Mouse (Mus musculus) heart, postnatal 0 days (tissue): ENCODE data around the gene Tcea3. TPM values are rescaled to one million over a fixed set of nuclear protein-coding genes. Genes with fewer than 3 reads are reported as not detected.

Experiments
- ATAC-seq: fragments of 200-750 bp; cut with Nextera tagmentation; 2 replicates; pipeline ENCODE4 v1.8.0; 2017; ENCODE audit warnings: low read depth, moderate number of reproducible peaks, moderate library complexity; ENCODE audit not compliant: insufficient read depth
- DNase-seq: peaks from one replicate; pipeline ENCODE4 v3.0.0-alpha.2; 2016; ENCODE audit warnings: low spot score
- H3K27ac ChIP-seq: fragments of 300-500 bp; sonication (generic); 2 replicates; pipeline ENCODE4 v1.5.1; 2014; ENCODE audit warnings: low read depth, mild to moderate bottlenecking
- H3K27me3 ChIP-seq: fragments of 300-500 bp; sonication (generic); 2 replicates; pipeline ENCODE4 v1.6.1; 2014; ENCODE audit warnings: low read length, mixed read lengths; ENCODE audit not compliant: control insufficient read depth, insufficient read depth
- H3K36me3 ChIP-seq: fragments of 300-500 bp; sonication (generic); replicated peaks from 2 replicates; pipeline ENCODE4 v1.6.1; 2014; ENCODE audit warnings: low read length, mixed read lengths; ENCODE audit not compliant: control insufficient read depth, insufficient read depth
- H3K4me1 ChIP-seq: fragments of 300-500 bp; sonication (generic); 2 replicates; pipeline ENCODE4 v1.6.1; 2014; ENCODE audit warnings: antibody characterized with exemption; ENCODE audit not compliant: control insufficient read depth, insufficient read depth
- H3K4me2 ChIP-seq: fragments of 300-500 bp; sonication (generic); 2 replicates; pipeline ENCODE4 v1.6.1; 2014; ENCODE audit warnings: low read depth, mild to moderate bottlenecking, low read length, moderate library complexity
- H3K4me3 ChIP-seq: fragments of 300-500 bp; sonication (generic); 2 replicates; pipeline ENCODE4 v1.5.1; 2014; ENCODE audit warnings: low read depth, low read length
- H3K9ac ChIP-seq: fragments of 300-500 bp; sonication (generic); replicated peaks from 2 replicates; pipeline ENCODE4 v1.6.1; 2014; ENCODE audit warnings: low read depth, low read length, mixed read lengths
- H3K9me3 ChIP-seq: fragments of 300-500 bp; sonication (generic); replicated peaks from 2 replicates; pipeline ENCODE4 v1.6.1; 2016; ENCODE audit warnings: low read length; ENCODE audit not compliant: control insufficient read depth
- CTCF ChIP-seq: IDR thresholded peaks from 2 replicates; pipeline ENCODE4 v1.5.1; 2016; ENCODE audit warnings: antibody characterized with exemption, control low read depth, low read depth
- EP300 ChIP-seq: IDR thresholded peaks from 2 replicates; pipeline ENCODE4 v1.6.1; 2016; ENCODE audit warnings: antibody characterized with exemption, low read depth
- WGBS: fragments of 180-500 bp; shearing (Covaris S2); extraction: QIAGEN DNeasy Blood & Tissue Kit; methylation state at CpG from one replicate; pipeline ENCODE4 v1.1.7; 2014; 5-methylcytosine and 5-hydroxymethylcytosine counted together
- polyA plus RNA-seq: library from polyadenylated mRNA; unstranded; fragments of >200 nt; fragmentation: Nextera tagmentation; extraction: Ambion mirVana; gene quantifications from 2 replicates; pipeline ENCODE4 v1.2.1, GENCODE M21; 2015
- total RNA-seq: library from RNA; depleted of rRNA; stranded (reverse); fragments of >200 nt; gene quantifications from 2 replicates; pipeline ENCODE4 v1.2.3, GENCODE M21; 2014; ENCODE audit warnings: low replicate concordance

Tcea3 gene
- total and polyA plus RNA-seq, 2 experiments from 2014 or later: 36.6 to 103 TPM

GRCm38 (mm10) chr4:136282621-136283480, 35.3 kb downstream of the Tcea3 start:
- H3K36me3 ChIP-seq: peaks cover 9% of the 10 kb centered on the region
- H3K27me3 ChIP-seq: no peaks in the 10 kb centered on the region
- DNase-seq (peak; percentile 43), ATAC-seq (no peak)
- H3K27ac ChIP-seq: peak overlapping the region; percentile 98
- H3K4me2 ChIP-seq: peak overlapping the region; percentile 24; the same call in 1 of the 2 replicates
- TF ChIP-seq CTCF (no peak), EP300 (no peak)
- H3K4me3 ChIP-seq: no peak overlapping the region
- 47% methylated on average over 10 of the region's 10 CpGs for WGBS
- H3K9ac ChIP-seq: peak overlapping the region; percentile 46; the same call in 1 of the 2 replicates
- peaks cover 22% of the 10 kb centered on the region for H3K4me1 ChIP-seq
- H3K9me3 ChIP-seq: no peaks in the 10 kb centered on the region

- Histone ChIP-seq H3K9me3 (no peaks in the 10 kb centered on the region), H3K4me1 (peaks cover 22% of the 10 kb centered on the region), H3K27me3 (no peaks in the 10 kb centered on the region), H3K36me3 (peaks cover 18% of the 10 kb centered on the region), H3K27ac (peak overlapping the region; percentile 98), H3K4me3 (no peak overlapping the region), H3K9ac (no peak overlapping the region), H3K4me2 (peak overlapping the region; percentile 61)
- ATAC-seq: no peak
- WGBS: 36% methylated on average over 2 of the region's 2 CpGs
- TF ChIP-seq EP300 (no peak), CTCF (no peak)
- no peak for DNase-seq
Measured at GRCm38 (mm10) chr4:136283783-136284182, 36.3 kb downstream of the Tcea3 start.

- WGBS: 5% methylated on average over 5 of the region's 5 CpGs
- ATAC-seq (peak; percentile 37), DNase-seq (peak; percentile 95)
- peaks cover 25% of the 10 kb centered on the region for H3K36me3 ChIP-seq
- H3K9ac ChIP-seq: peak within 1 kb of the TSS; percentile 77
- peak within 1 kb of the TSS; percentile 71 for H3K4me3 ChIP-seq
- no peaks in the 10 kb centered on the region for H3K27me3 ChIP-seq
- peaks cover 22% of the 10 kb centered on the region for H3K4me1 ChIP-seq
- TF ChIP-seq CTCF: no peak
- peak; percentile 46 for TF ChIP-seq EP300
- no peaks in the 10 kb centered on the region for H3K9me3 ChIP-seq
- peak within 1 kb of the TSS; percentile 61 for H3K4me2 ChIP-seq
- H3K27ac ChIP-seq: peak within 1 kb of the TSS; percentile 98
Measured at GRCm38 (mm10) chr4:136284455-136284854, 36.9 kb downstream of the Tcea3 start, which contains the start of gene Zfp46. Gene Zfp46, plus strand, starts transcription at chr4:136284683.

- H3K4me1 ChIP-seq: peaks cover 22% of the 10 kb centered on the region
- H3K4me3 ChIP-seq: peak overlapping the region; percentile 71
- DNase-seq (peak; percentile 11), ATAC-seq (no peak; the same call in 1 of the 2 replicates)
- H3K9ac ChIP-seq: peak overlapping the region; percentile 77
- 2% methylated on average over 6 of the region's 6 CpGs for WGBS
- H3K27me3 ChIP-seq: no peaks in the 10 kb centered on the region
- peak overlapping the region; percentile 98 for H3K27ac ChIP-seq
- H3K9me3 ChIP-seq: no peaks in the 10 kb centered on the region
- no peak for TF ChIP-seq EP300
- peak overlapping the region; percentile 61 for H3K4me2 ChIP-seq
- H3K36me3 ChIP-seq: peaks cover 29% of the 10 kb centered on the region
Measured at GRCm38 (mm10) chr4:136284891-136285290, 37.4 kb downstream of the Tcea3 start.

GRCm38 (mm10) chr4:136285348-136285810, 37.9 kb downstream of the Tcea3 start:
- H3K4me1 ChIP-seq: peaks cover 22% of the 10 kb centered on the region
- under 1% methylated on average over 25 of the region's 25 CpGs for WGBS
- peak overlapping the region; percentile 71 for H3K4me3 ChIP-seq

More at GRCm38 (mm10) chr4:136285348-136285810, 37.9 kb downstream of the Tcea3 start:
- DNase-seq: peak; percentile 98
- H3K27me3 ChIP-seq: no peaks in the 10 kb centered on the region
- H3K9ac ChIP-seq: peak overlapping the region; percentile 77
- no peaks in the 10 kb centered on the region for H3K9me3 ChIP-seq
- peak; percentile 93 for ATAC-seq
- TF ChIP-seq EP300 (peak; percentile 7; the same call in 1 of the 2 replicates), CTCF (no peak)
- peaks cover 34% of the 10 kb centered on the region for H3K36me3 ChIP-seq
- H3K27ac ChIP-seq: peak overlapping the region; percentile 98
- peak overlapping the region; percentile 61 for H3K4me2 ChIP-seq
